Comparison of ENCODE assay signal across 26 mouse cellular contexts in the genomic region with DNA sequence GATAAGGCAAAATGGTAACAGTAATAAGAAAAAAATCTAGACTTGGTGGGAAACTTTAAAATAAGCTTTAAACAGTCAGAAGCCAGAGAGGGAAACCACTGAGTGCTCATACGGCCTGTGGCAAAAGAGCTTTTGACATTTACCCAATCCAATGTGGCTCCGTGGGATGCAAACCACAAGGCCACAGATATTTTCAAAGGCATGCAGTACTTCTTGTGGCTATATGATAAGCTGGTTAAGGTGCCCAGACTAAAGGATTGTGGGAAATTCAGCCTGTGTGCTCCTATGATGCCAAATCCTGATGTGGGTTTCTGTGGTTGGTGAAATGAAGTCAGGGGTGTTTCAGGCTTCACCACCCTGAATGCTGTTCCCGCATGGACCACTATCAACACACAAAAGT.
A peak's percentile ranks its signal among the peaks of the same experiment; 100 is the strongest.
DNase-seq lines count a peak whose midpoint lies in the region; ATAC-seq and TF ChIP-seq lines count a peak whose summit lies in the region.
"Had no signal": no experiment of that assay in that cellular context is flagged by ENCODE, and none has a peak within 500 bp of the region (broad histone marks: within the 10 kb centered on the region; RNA-seq: fewer than 3 reads in every experiment).

No protein-coding gene starts in this region.

- H3K27me3 ChIP-seq in embryonic facial prominence, embryonic 14.5 days (replicated peaks; ENCODE audit: control insufficient read depth, insufficient read depth, low read length), result no peaks in the 10 kb centered on the region
- H3K27me3 ChIP-seq in embryonic facial prominence, embryonic 10.5 days (replicated peaks; ENCODE audit: low read depth, poor library complexity, severe bottlenecking), result no peaks in the 10 kb centered on the region
- no peaks in the 10 kb centered on the region for H3K27me3 ChIP-seq in Patski
- H3K27me3 ChIP-seq: CH12.LX; embryonic facial prominence, embryonic 12.5 days; embryonic facial prominence, embryonic 15.5 days; forebrain, embryonic 12.5 days had no signal

- no peak for TF ChIP-seq CTCF in Patski (IDR thresholded peaks at IDR 0.05)

- CTCF ChIA-PET in Patski (lab: Charles Lee), result no interaction called here

- no peak overlapping the region for H3K27ac ChIP-seq in embryonic facial prominence, embryonic 14.5 days (replicated peaks; ENCODE audit: low read depth, low read length)
- no peak overlapping the region for H3K27ac ChIP-seq in embryonic facial prominence, embryonic 10.5 days (replicated peaks)
- H3K27ac ChIP-seq: embryonic facial prominence, embryonic 12.5 days; embryonic facial prominence, embryonic 15.5 days; forebrain, embryonic 10.5 days; forebrain, embryonic 12.5 days had no signal

- no peak for ATAC-seq in embryonic facial prominence, embryonic 14.5 days (ENCODE audit: low read depth)
- ATAC-seq in Patski, result no peak
- ATAC-seq: CD4-positive, CD25-positive, alpha-beta regulatory T cell, adult 4 months; forebrain, embryonic 14.5 days; forebrain, embryonic 16.5 days had no signal

- peak; percentile 66 for DNase-seq in embryonic facial prominence, embryonic 14.5 days (ENCODE audit: low spot score)
- no peak for DNase-seq in embryonic facial prominence, embryonic 10.5 days (ENCODE audit: low spot score)
- DNase-seq in Patski (ENCODE audit: low read depth, low spot score), result peak; percentile 4
- peak; percentile 44 for DNase-seq in fibroblast of lung, adult 2 months (ENCODE audit: low read depth)
- DNase-seq in urinary bladder, postnatal 4 days (ENCODE audit: low spot score in 2 of 2), result no peak
- DNase-seq in right cerebral cortex, postnatal 10 days (ENCODE audit: low spot score in 2 of 2), result no peak
- DNase-seq: adrenal gland, adult 2 months; adrenal gland, postnatal 10 days; adrenal gland, postnatal 25 days; B cell, adult 2 months; cerebellum, adult 11 months; cerebellum, adult 18-20 months; cerebellum, adult 8-10 months; cerebellum, adult 9-11 months; cerebellum, postnatal 14 days; cerebellum, postnatal 36 days; embryo, embryonic 11 days had no signal

- peaks cover 21% of the 10 kb centered on the region for H3K4me1 ChIP-seq in embryonic facial prominence, embryonic 14.5 days (ENCODE audit: control insufficient read depth, insufficient read depth, low read length)
- peaks cover 14% of the 10 kb centered on the region for H3K4me1 ChIP-seq in embryonic facial prominence, embryonic 10.5 days

- H3K4me3 ChIP-seq in embryonic facial prominence, embryonic 14.5 days (ENCODE audit: low read depth, low read length), result no peak overlapping the region
- no peak overlapping the region for H3K4me3 ChIP-seq in embryonic facial prominence, embryonic 10.5 days
- H3K4me3 ChIP-seq: embryonic facial prominence, embryonic 12.5 days; embryonic facial prominence, embryonic 15.5 days; forebrain, embryonic 10.5 days; forebrain, embryonic 12.5 days had no signal

- no peaks in the 10 kb centered on the region for H3K36me3 ChIP-seq in embryonic facial prominence, embryonic 14.5 days (ENCODE audit: control insufficient read depth, insufficient read depth, low read length)
- H3K36me3 ChIP-seq in embryonic facial prominence, embryonic 10.5 days (replicated peaks), result no peaks in the 10 kb centered on the region
- H3K36me3 ChIP-seq: embryonic facial prominence, embryonic 12.5 days; embryonic facial prominence, embryonic 15.5 days; forebrain, embryonic 10.5 days; forebrain, embryonic 12.5 days; G1E had no signal

- H3K9me3 ChIP-seq in embryonic facial prominence, embryonic 14.5 days (ENCODE audit: control insufficient read depth, low read length), result no peaks in the 10 kb centered on the region
- no peaks in the 10 kb centered on the region for H3K9me3 ChIP-seq in embryonic facial prominence, embryonic 10.5 days
- H3K9me3 ChIP-seq: embryonic facial prominence, embryonic 12.5 days; embryonic facial prominence, embryonic 15.5 days; forebrain, embryonic 12.5 days; G1E had no signal

- 74% methylated on average over 3 of the region's 3 CpGs for WGBS in embryonic facial prominence, embryonic 14.5 days
- 90% methylated on average over 3 of the region's 3 CpGs for WGBS in embryonic facial prominence, embryonic 10.5 days

- H3K4me2 ChIP-seq in embryonic facial prominence, embryonic 14.5 days (ENCODE audit: low read depth, low read length), result no peak overlapping the region
- H3K4me2 ChIP-seq: embryonic facial prominence, embryonic 12.5 days; embryonic facial prominence, embryonic 15.5 days; forebrain, embryonic 12.5 days had no signal

- POLR2A ChIA-PET in Patski (lab: Charles Lee), result no interaction called here

- in situ Hi-C loops in Patski (cut with MboI; ENCODE audit: low pct_unique_long_range_greater_than_20kb), result no loop called here

- H3K9ac ChIP-seq in embryonic facial prominence, embryonic 14.5 days (ENCODE audit: low read depth, low read length), result no peak overlapping the region
- H3K9ac ChIP-seq: embryonic facial prominence, embryonic 12.5 days; embryonic facial prominence, embryonic 15.5 days; forebrain, embryonic 12.5 days had no signal

Comparison
In these comparisons a context has a peak if more than half of its experiments do, and no peak if none do; other contexts are left out.
1. DNase-seq: peak in embryonic facial prominence, embryonic 14.5 days (single experiment), Patski (single experiment) and fibroblast of lung, adult 2 months (single experiment); none in embryonic facial prominence, embryonic 10.5 days (single experiment), urinary bladder, postnatal 4 days (0 of 2) and right cerebral cortex, postnatal 10 days (0 of 2).